Mouse (Mus musculus) limb, embryonic 12.5 days (tissue): ENCODE results near the gene Actb. TPM values are rescaled to one million over a fixed set of nuclear protein-coding genes. Genes with fewer than 3 reads are reported as not detected.
A peak's percentile ranks its signal among the peaks of the same experiment; 100 is the strongest.

Experiments
- ATAC-seq: fragments of 200-750 bp; cut with Nextera tagmentation; 2 replicates; pipeline ENCODE4 v1.8.0; 2017; ENCODE audit warnings: low read depth, moderate TSS enrichment; ENCODE audit not compliant: insufficient number of reproducible peaks, insufficient read depth, low FRiP score, low TSS enrichment
- H3K27ac ChIP-seq: fragments of 300-500 bp; sonication (generic); 2 replicates; pipeline ENCODE4 v1.5.1; 2016; ENCODE audit warnings: mild to moderate bottlenecking, moderate library complexity
- H3K27me3 ChIP-seq: fragments of 300-500 bp; sonication (generic); 2 replicates; pipeline ENCODE4 v1.6.1; 2016; ENCODE audit warnings: mild to moderate bottlenecking, moderate library complexity
- H3K36me3 ChIP-seq: fragments of 300-500 bp; sonication (generic); 2 replicates; pipeline ENCODE4 v1.6.1; 2016; ENCODE audit warnings: mild to moderate bottlenecking, moderate library complexity
- H3K4me1 ChIP-seq: fragments of 300-500 bp; sonication (generic); replicated peaks from 2 replicates; pipeline ENCODE4 v1.6.1; 2016
- H3K4me2 ChIP-seq: fragments of 300-500 bp; sonication (generic); 2 replicates; pipeline ENCODE4 v1.6.1; 2016; ENCODE audit warnings: mild to moderate bottlenecking, moderate library complexity
- H3K4me3 ChIP-seq: fragments of 300-500 bp; sonication (generic); replicated peaks from 2 replicates; pipeline ENCODE4 v1.5.1; 2016; ENCODE audit warnings: mild to moderate bottlenecking
- H3K9ac ChIP-seq: fragments of 300-500 bp; sonication (generic); replicated peaks from 2 replicates; pipeline ENCODE4 v1.6.1; 2016; ENCODE audit warnings: mild to moderate bottlenecking, moderate library complexity
- H3K9me3 ChIP-seq: fragments of 300-500 bp; sonication (generic); 2 replicates; pipeline ENCODE4 v1.6.1; 2016; ENCODE audit warnings: mild to moderate bottlenecking, moderate library complexity
- WGBS: fragments of 180-500 bp; shearing (Covaris S2); methylation state at CpG from one replicate; pipeline ENCODE4 v1.1.7; 2016; 5-methylcytosine and 5-hydroxymethylcytosine counted together
- polyA plus RNA-seq: library from polyadenylated mRNA; unstranded; fragments of >200 nt; fragmentation: Nextera tagmentation; extraction: Ambion mirVana; gene quantifications from 2 replicates; pipeline ENCODE4 v1.2.1, GENCODE M21; 2016

The Actb gene
- polyA plus RNA-seq, 1 experiment from 2014 or later: 13,538 TPM

GRCm38 (mm10) chr5:142875513-142875905 is 31.0 kb downstream of the Actb start:
- H3K27ac ChIP-seq: no peak overlapping the region
- H3K36me3 ChIP-seq: peaks cover 83% of the 10 kb centered on the region

GRCm38 (mm10) chr5:142874791-142875512 is 31.6 kb downstream of the Actb start:
- H3K27ac ChIP-seq: no peak overlapping the region
- no peaks in the 10 kb centered on the region for H3K9me3 ChIP-seq
- no peaks in the 10 kb centered on the region for H3K27me3 ChIP-seq
- peaks cover 81% of the 10 kb centered on the region for H3K36me3 ChIP-seq
- no peak overlapping the region for H3K4me3 ChIP-seq
- H3K4me2 ChIP-seq: no peak overlapping the region
- no peak for ATAC-seq
- H3K4me1 ChIP-seq: peaks cover 12% of the 10 kb centered on the region
- no peak overlapping the region for H3K9ac ChIP-seq
- 89% methylated on average over 13 of the region's 13 CpGs for WGBS

More at GRCm38 (mm10) chr5:142875513-142875905, 31.0 kb downstream of the Actb start:
- Histone ChIP-seq H3K4me1 (peaks cover 10% of the 10 kb centered on the region), H3K4me3 (no peak overlapping the region), H3K4me2 (no peak overlapping the region), H3K9me3 (no peaks in the 10 kb centered on the region), H3K9ac (no peak overlapping the region), H3K27me3 (no peaks in the 10 kb centered on the region)
- 90% methylated on average over 10 of the region's 10 CpGs for WGBS
- ATAC-seq: no peak

GRCm38 (mm10) chr5:142873718-142874117 is 32.8 kb downstream of the Actb start:
- H3K4me2 ChIP-seq: no peak overlapping the region

GRCm38 (mm10) chr5:142871765-142872164 is 34.8 kb downstream of the Actb start:
- ATAC-seq: no peak
- Histone ChIP-seq H3K4me2 (no peak overlapping the region), H3K9me3 (no peaks in the 10 kb centered on the region), H3K27ac (0 out of 2 replicates have a peak overlapping the region, but pooled peaks have one; percentile 24), H3K4me3 (no peak overlapping the region), H3K4me1 (peaks cover 20% of the 10 kb centered on the region), H3K27me3 (no peaks in the 10 kb centered on the region), H3K9ac (no peak overlapping the region), H3K36me3 (peaks cover 76% of the 10 kb centered on the region)
- 74% methylated on average over 12 of the region's 12 CpGs for WGBS

More at GRCm38 (mm10) chr5:142873718-142874117, 32.8 kb downstream of the Actb start:
- Histone ChIP-seq H3K9me3 (no peaks in the 10 kb centered on the region), H3K27ac (no peak overlapping the region), H3K9ac (no peak overlapping the region), H3K4me3 (no peak overlapping the region), H3K27me3 (no peaks in the 10 kb centered on the region), H3K4me1 (peaks cover 23% of the 10 kb centered on the region), H3K36me3 (peaks cover 79% of the 10 kb centered on the region)
- WGBS: 94% methylated on average over 7 of the region's 7 CpGs
- no peak for ATAC-seq

DNA sequence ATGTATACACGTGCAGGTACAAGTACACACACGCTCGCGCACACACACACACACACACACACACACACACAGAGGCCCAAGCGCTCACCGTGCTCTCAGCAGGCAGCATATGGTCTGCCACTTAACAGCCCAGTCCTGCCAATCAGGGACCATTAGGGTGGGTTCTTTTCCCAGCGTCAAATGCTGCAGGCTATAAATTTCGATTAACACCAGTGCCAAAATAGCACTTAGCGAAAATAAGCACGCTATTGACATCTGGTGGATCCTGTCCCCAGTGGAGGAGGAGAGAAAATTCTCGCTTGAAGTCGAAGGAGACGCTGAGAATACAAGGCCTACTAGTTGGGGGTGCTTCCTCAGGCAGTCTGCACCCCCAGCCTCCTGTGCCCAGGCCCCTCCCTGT is 37.1 kb downstream of the Actb start:
- Histone ChIP-seq H3K27ac (peak overlapping the region; percentile 83), H3K4me3 (no peak overlapping the region), H3K9ac (no peak overlapping the region), H3K27me3 (no peaks in the 10 kb centered on the region), H3K4me2 (no peak overlapping the region), H3K4me1 (peaks cover 20% of the 10 kb centered on the region), H3K36me3 (peaks cover 61% of the 10 kb centered on the region), H3K9me3 (no peaks in the 10 kb centered on the region)
- ATAC-seq: peak; percentile 74
- 32% methylated on average over 13 of the region's 13 CpGs for WGBS

GRCm38 (mm10) chr5:142857763-142858229 is 48.8 kb downstream of the Actb start:
- no peak for ATAC-seq
- Histone ChIP-seq H3K27ac (no peak overlapping the region), H3K36me3 (no peaks in the 10 kb centered on the region), H3K27me3 (no peaks in the 10 kb centered on the region), H3K4me2 (no peak overlapping the region), H3K4me1 (peaks cover 16% of the 10 kb centered on the region; the same call in 1 of the 2 replicates), H3K9ac (no peak overlapping the region), H3K4me3 (no peak overlapping the region), H3K9me3 (peaks cover 10% of the 10 kb centered on the region)
- 53% methylated on average over 16 of the region's 16 CpGs for WGBS

- Histone ChIP-seq H3K4me2 (no peak overlapping the region), H3K4me3 (no peak overlapping the region), H3K36me3 (no peaks in the 10 kb centered on the region), H3K9me3 (peaks cover 10% of the 10 kb centered on the region), H3K27ac (no peak overlapping the region), H3K4me1 (0 out of 2 replicates have a peak, but pooled peaks cover 7% of the 10 kb centered on the region), H3K9ac (no peak overlapping the region), H3K27me3 (no peaks in the 10 kb centered on the region)
- 80% methylated on average over 4 of the region's 4 CpGs for WGBS
- ATAC-seq: no peak
These were observed 50.1 kb downstream of the Actb start for GRCm38 (mm10) chr5:142856408-142856807.

GRCm38 (mm10) chr5:142854877-142855276 is 51.7 kb downstream of the Actb start:
- H3K27me3 ChIP-seq: no peaks in the 10 kb centered on the region
- no peak overlapping the region for H3K27ac ChIP-seq
- no peak for ATAC-seq
- peaks cover 10% of the 10 kb centered on the region for H3K9me3 ChIP-seq
- 0 out of 2 replicates have a peak, but pooled peaks cover 7% of the 10 kb centered on the region for H3K4me1 ChIP-seq
- H3K9ac ChIP-seq: no peak overlapping the region
- 80% methylated on average over 10 of the region's 10 CpGs for WGBS
- H3K4me2 ChIP-seq: no peak overlapping the region
- no peak overlapping the region for H3K4me3 ChIP-seq
- H3K36me3 ChIP-seq: no peaks in the 10 kb centered on the region

GRCm38 (mm10) chr5:142853585-142853984 is 53.0 kb downstream of the Actb start:
- Histone ChIP-seq H3K4me2 (no peak overlapping the region), H3K36me3 (no peaks in the 10 kb centered on the region), H3K9me3 (peaks cover 10% of the 10 kb centered on the region), H3K27ac (no peak overlapping the region), H3K4me3 (no peak overlapping the region), H3K4me1 (0 out of 2 replicates have a peak, but pooled peaks cover 7% of the 10 kb centered on the region), H3K9ac (no peak overlapping the region), H3K27me3 (no peaks in the 10 kb centered on the region)
- WGBS: 76% methylated on average over 6 of the region's 6 CpGs
- no peak for ATAC-seq

Other genes with a start within 250 kb of the Actb start
- gene Slc29a4, start 214.2 kb downstream of the Actb start, polyA plus RNA-seq: 13.9 and 14.8 TPM in 2 replicates
- 60.9 and 61.2 TPM in 2 replicates for gene Tnrc18, start 89.1 kb downstream of the Actb start, polyA plus RNA-seq
- gene Fbxl18, start 11.3 kb downstream of the Actb start, polyA plus RNA-seq: 13.0 and 13.1 TPM in 2 replicates
- 576 and 587 TPM in 2 replicates for gene Fscn1, start 53.6 kb upstream of the Actb start, polyA plus RNA-seq
- 58.2 and 60.1 TPM in 2 replicates for gene Rnf216, start 206.2 kb upstream of the Actb start, polyA plus RNA-seq
- gene Olfr718-ps1, start 240.8 kb upstream of the Actb start, polyA plus RNA-seq: not detected in 2 replicates